Mouse (Mus musculus): ENCODE results near the gene Gm45062.

GRCm38 (mm10) chr6:8509961-8510863 lies 251.0 kb downstream of the Gm45062 start:
- TF ChIP-seq POLR2A (IDR thresholded peaks at IDR 0.05; ENCODE audit: low read depth, low read length): no peak
- TF ChIP-seq CTCF (IDR thresholded peaks at IDR 0.05; ENCODE audit: borderline replicate concordance, insufficient read depth, low read length): no peak

All from embryonic fibroblast, embryonic 13.5 days (primary cell).